Mouse (Mus musculus) lung, embryonic 15.5 days (tissue): ENCODE measurements at regions not wholly inside any gene's neighbourhood (a gene's known extent, or its start where the extent isn't known, plus 50 kb on each side); places are given as distances from the start of the nearest gene placed in this dataset.
"Not testable (repeated sequence)": the region's sequence is repeated elsewhere in the genome, so short reads cannot be mapped to it uniquely, and the experiment has no call there.

Experiments
- ATAC-seq: fragments of 200-750 bp; cut with Nextera tagmentation; 2 replicates; pipeline ENCODE4 v1.8.0; 2017; ENCODE audit warnings: moderate number of reproducible peaks, borderline replicate concordance; ENCODE audit not compliant: low FRiP score, low TSS enrichment; ENCODE audit errors: extremely low read depth
- H3K27ac ChIP-seq: fragments of 300-500 bp; sonication (generic); 2 replicates; pipeline ENCODE4 v1.5.1; 2015; ENCODE audit warnings: moderate library complexity, mild to moderate bottlenecking, inconsistent platforms
- H3K27me3 ChIP-seq: fragments of 300-500 bp; sonication (generic); 2 replicates; pipeline ENCODE4 v1.6.1; 2015; ENCODE audit warnings: inconsistent platforms
- H3K36me3 ChIP-seq: fragments of 300-500 bp; sonication (generic); 2 replicates; pipeline ENCODE4 v1.6.1; 2015; ENCODE audit warnings: inconsistent platforms
- H3K4me1 ChIP-seq: fragments of 300-500 bp; sonication (generic); 2 replicates; pipeline ENCODE4 v1.6.1; 2015; ENCODE audit warnings: inconsistent platforms
- H3K4me2 ChIP-seq: fragments of 300-500 bp; sonication (generic); 2 replicates; pipeline ENCODE4 v1.6.1; 2015; ENCODE audit warnings: inconsistent platforms, mild to moderate bottlenecking, moderate library complexity
- H3K4me3 ChIP-seq: fragments of 300-500 bp; sonication (generic); 2 replicates; pipeline ENCODE4 v1.5.1; 2015; ENCODE audit warnings: mild to moderate bottlenecking, inconsistent platforms
- H3K9ac ChIP-seq: fragments of 300-500 bp; sonication (generic); 2 replicates; pipeline ENCODE4 v1.6.1; 2015; ENCODE audit warnings: inconsistent platforms
- H3K9me3 ChIP-seq: fragments of 300-500 bp; sonication (generic); 2 replicates; pipeline ENCODE4 v1.6.1; 2016; ENCODE audit warnings: inconsistent platforms
- WGBS: fragments of 180-500 bp; shearing (Covaris S2); methylation state at CpG from one replicate; pipeline ENCODE4 v1.1.7; 2015; 5-methylcytosine and 5-hydroxymethylcytosine counted together

GRCm38 (mm10) chr1:83831900-83832535 is 424.0 kb upstream of the Sphkap start:
- no peak overlapping the region for H3K4me2 ChIP-seq
- H3K27ac ChIP-seq, result no peak overlapping the region
- no peaks in the 10 kb centered on the region for H3K36me3 ChIP-seq
- H3K4me3 ChIP-seq, result no peak overlapping the region
- H3K27me3 ChIP-seq, result no peaks in the 10 kb centered on the region
- WGBS, result 79% methylated on average over 3 of the region's 3 CpGs
- no peaks in the 10 kb centered on the region for H3K4me1 ChIP-seq
- no peaks in the 10 kb centered on the region for H3K9me3 ChIP-seq
- no peak for ATAC-seq
- H3K9ac ChIP-seq, result no peak overlapping the region

GRCm38 (mm10) chr1:83830025-83830645 is 422.1 kb upstream of the Sphkap start:
- H3K9me3 ChIP-seq, result no peaks in the 10 kb centered on the region
- no peaks in the 10 kb centered on the region for H3K4me1 ChIP-seq
- ATAC-seq, result no peak
- H3K36me3 ChIP-seq, result no peaks in the 10 kb centered on the region
- H3K4me3 ChIP-seq, result no peak overlapping the region
- WGBS, result 84% methylated on average over 6 of the region's 6 CpGs
- H3K27ac ChIP-seq, result no peak overlapping the region
- no peak overlapping the region for H3K4me2 ChIP-seq
- no peaks in the 10 kb centered on the region for H3K27me3 ChIP-seq
- H3K9ac ChIP-seq, result no peak overlapping the region

GRCm38 (mm10) chr1:83811162-83811561 is 403.2 kb upstream of the Sphkap start:
- not testable (repeated sequence) for H3K4me1 ChIP-seq, ATAC-seq, H3K9ac ChIP-seq, H3K9me3 ChIP-seq, H3K4me3 ChIP-seq, H3K27ac ChIP-seq, H3K36me3 ChIP-seq, H3K4me2 ChIP-seq, H3K27me3 ChIP-seq
- WGBS, result 44% methylated on average over 6 of the region's 6 CpGs

GRCm38 (mm10) chr1:83808432-83808831 is 400.4 kb upstream of the Sphkap start:
- Histone ChIP-seq H3K9ac (no peak overlapping the region), H3K4me2 (no peak overlapping the region), H3K27me3 (no peaks in the 10 kb centered on the region), H3K4me3 (no peak overlapping the region), H3K9me3 (no peaks in the 10 kb centered on the region), H3K27ac (no peak overlapping the region), H3K36me3 (no peaks in the 10 kb centered on the region), H3K4me1 (no peaks in the 10 kb centered on the region)
- 82% methylated on average over 6 of the region's 6 CpGs for WGBS
- ATAC-seq, result no peak

GRCm38 (mm10) chr1:83803345-83804041 is 395.5 kb upstream of the Sphkap start:
- no peaks in the 10 kb centered on the region for H3K9me3 ChIP-seq
- H3K9ac ChIP-seq, result no peak overlapping the region
- no peak overlapping the region for H3K4me3 ChIP-seq
- H3K4me1 ChIP-seq, result no peaks in the 10 kb centered on the region
- no peak overlapping the region for H3K4me2 ChIP-seq
- H3K27ac ChIP-seq, result no peak overlapping the region
- ATAC-seq, result no peak
- no peaks in the 10 kb centered on the region for H3K36me3 ChIP-seq
- no peaks in the 10 kb centered on the region for H3K27me3 ChIP-seq
- 60% methylated on average over 2 of the region's 2 CpGs for WGBS

GRCm38 (mm10) chr1:83801759-83802158 is 393.8 kb upstream of the Sphkap start:
- Histone ChIP-seq H3K9me3 (no peaks in the 10 kb centered on the region), H3K4me3 (no peak overlapping the region), H3K36me3 (no peaks in the 10 kb centered on the region), H3K27me3 (no peaks in the 10 kb centered on the region), H3K4me1 (0 out of 2 replicates have a peak, but pooled peaks cover 2% of the 10 kb centered on the region), H3K27ac (no peak overlapping the region), H3K9ac (no peak overlapping the region), H3K4me2 (no peak overlapping the region)
- ATAC-seq, result no peak

GRCm38 (mm10) chr1:83796961-83797891 is 389.2 kb upstream of the Sphkap start:
- H3K27ac ChIP-seq, result peak overlapping the region; percentile 35
- 34% methylated on average over 7 of the region's 7 CpGs for WGBS
- H3K9me3 ChIP-seq, result no peaks in the 10 kb centered on the region
- no peak overlapping the region for H3K4me3 ChIP-seq
- no peak overlapping the region for H3K9ac ChIP-seq
- peak; percentile 82; the same call in 1 of the 2 replicates for ATAC-seq
- H3K4me1 ChIP-seq, result 0 out of 2 replicates have a peak, but pooled peaks cover 4% of the 10 kb centered on the region
- no peak overlapping the region for H3K4me2 ChIP-seq
- no peaks in the 10 kb centered on the region for H3K36me3 ChIP-seq
- no peaks in the 10 kb centered on the region for H3K27me3 ChIP-seq

- ATAC-seq, result no peak
- Histone ChIP-seq H3K4me2 (no peak overlapping the region), H3K27ac (no peak overlapping the region), H3K4me3 (no peak overlapping the region), H3K9ac (no peak overlapping the region), H3K4me1 (no peaks in the 10 kb centered on the region), H3K27me3 (no peaks in the 10 kb centered on the region), H3K36me3 (no peaks in the 10 kb centered on the region), H3K9me3 (no peaks in the 10 kb centered on the region)
- WGBS, result 21% methylated on average over 1 of the region's 1 CpGs
These were observed 369.2 kb upstream of the Sphkap start for GRCm38 (mm10) chr1:83777151-83777550.

GRCm38 (mm10) chr1:83771160-83771559 is 363.2 kb upstream of the Sphkap start:
- no peaks in the 10 kb centered on the region for H3K27me3 ChIP-seq
- WGBS, result 66% methylated on average over 3 of the region's 3 CpGs
- H3K4me3 ChIP-seq, result no peak overlapping the region
- H3K9ac ChIP-seq, result no peak overlapping the region
- ATAC-seq, result no peak
- no peaks in the 10 kb centered on the region for H3K36me3 ChIP-seq
- H3K4me1 ChIP-seq, result no peaks in the 10 kb centered on the region
- no peak overlapping the region for H3K4me2 ChIP-seq
- no peaks in the 10 kb centered on the region for H3K9me3 ChIP-seq
- no peak overlapping the region for H3K27ac ChIP-seq

- Histone ChIP-seq H3K4me3 (no peak overlapping the region), H3K9ac (no peak overlapping the region), H3K36me3 (no peaks in the 10 kb centered on the region), H3K9me3 (no peaks in the 10 kb centered on the region), H3K4me1 (no peaks in the 10 kb centered on the region), H3K4me2 (no peak overlapping the region), H3K27me3 (no peaks in the 10 kb centered on the region), H3K27ac (no peak overlapping the region)
- 72% methylated on average over 4 of the region's 4 CpGs for WGBS
- no peak for ATAC-seq
These were observed 353.5 kb upstream of the Sphkap start for GRCm38 (mm10) chr1:83761499-83761898.

GRCm38 (mm10) chr1:83756866-83757265 is 348.9 kb upstream of the Sphkap start:
- Histone ChIP-seq H3K4me2 (no peak overlapping the region), H3K27me3 (no peaks in the 10 kb centered on the region), H3K4me3 (no peak overlapping the region), H3K27ac (no peak overlapping the region), H3K9me3 (no peaks in the 10 kb centered on the region), H3K4me1 (no peaks in the 10 kb centered on the region), H3K9ac (no peak overlapping the region), H3K36me3 (no peaks in the 10 kb centered on the region)
- ATAC-seq, result no peak
